Mouse (Mus musculus) bone marrow, adult 2 months (tissue): ENCODE results near the gene Eif2b2.

Experiments used
- CTCF ChIP-seq: fragments of 200-500 bp; IDR thresholded peaks from 2 replicates; pipeline ENCODE4 v1.5.1; 2011; ENCODE audit warnings: low read length, control low read depth; ENCODE audit not compliant: control insufficient read depth, insufficient read depth
- POLR2A ChIP-seq: fragments of 200-500 bp; IDR thresholded peaks from 2 replicates; pipeline ENCODE4 v1.6.1; 2011; ENCODE audit warnings: low read depth, mild to moderate bottlenecking, control low read depth, low read length, borderline replicate concordance; ENCODE audit not compliant: control insufficient read depth

DNA sequence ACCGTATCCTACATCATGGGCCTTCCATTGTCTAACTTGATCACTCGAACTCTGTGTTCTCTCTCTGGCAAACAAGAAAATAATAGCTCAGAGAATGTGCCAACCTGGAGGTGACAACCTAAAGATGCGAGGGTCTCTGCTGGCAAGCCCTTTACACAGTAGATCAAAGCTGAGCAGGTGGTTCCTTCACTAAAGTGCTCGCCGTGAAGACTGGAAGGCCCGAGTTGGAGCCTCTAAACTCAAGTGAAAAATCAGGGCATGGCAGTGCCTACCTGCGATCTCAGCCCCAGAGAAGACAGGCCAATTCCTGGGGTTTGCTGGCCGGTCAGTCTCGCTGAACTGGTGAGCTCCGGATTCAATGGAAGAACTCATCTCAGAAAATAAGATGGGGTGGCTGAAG lies 26.1 kb upstream of the Eif2b2 start:
- TF ChIP-seq POLR2A, result no peak
- no peak for TF ChIP-seq CTCF
